Mouse (Mus musculus) lung, adult 18-20 months (tissue): ENCODE measurements at regions not wholly inside any gene's neighbourhood (a gene's known extent, or its start where the extent isn't known, plus 50 kb on each side); places are given as distances from the start of the nearest gene placed in this dataset.

ENCODE experiments used
- DNase-seq, 2 experiments: peaks; one replicate each; pipeline ENCODE4 v3.0.0; 2022; ENCODE audit warnings: mixed read lengths in 2 of 2

DNA sequence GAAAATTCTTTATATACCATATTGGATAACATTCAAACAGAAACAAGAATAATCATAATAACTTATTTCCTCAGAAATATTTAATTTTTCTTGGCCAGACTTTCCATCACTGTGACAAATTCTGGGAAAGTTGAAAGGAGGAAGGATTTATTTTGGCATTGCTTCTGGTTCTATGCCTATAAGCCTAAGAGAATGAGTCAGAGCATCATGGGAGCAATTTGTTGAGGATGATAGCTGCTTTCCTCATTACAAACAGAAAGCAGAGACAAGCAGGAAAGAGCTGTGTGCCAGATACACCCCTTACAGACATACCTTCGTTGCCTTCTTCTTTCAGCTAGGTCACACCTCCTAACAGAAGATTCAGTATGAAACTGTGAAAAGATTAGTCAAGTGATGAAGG is 115.3 kb downstream of the Rgs21 start:
- DNase-seq = no peak

DNA sequence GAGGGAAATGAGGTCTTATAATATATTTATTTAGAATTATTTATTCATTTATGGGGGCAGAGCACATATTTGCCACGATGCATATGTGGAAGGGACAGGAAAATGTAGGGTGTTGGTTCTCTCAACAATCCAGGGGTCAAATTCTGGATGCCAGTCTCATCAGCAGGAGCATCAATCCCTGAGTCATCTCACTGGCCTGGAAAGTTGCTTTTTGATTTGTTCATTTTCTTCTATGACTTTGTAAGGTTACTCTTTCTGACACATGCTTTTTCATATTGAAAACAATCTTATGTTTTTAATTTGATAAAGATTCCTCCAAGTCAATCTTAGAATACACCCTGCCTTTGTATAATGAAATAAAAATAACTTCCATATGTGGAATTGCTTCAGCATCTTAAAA is 115.7 kb downstream of the Rgs21 start:
- no peak for DNase-seq

DNA sequence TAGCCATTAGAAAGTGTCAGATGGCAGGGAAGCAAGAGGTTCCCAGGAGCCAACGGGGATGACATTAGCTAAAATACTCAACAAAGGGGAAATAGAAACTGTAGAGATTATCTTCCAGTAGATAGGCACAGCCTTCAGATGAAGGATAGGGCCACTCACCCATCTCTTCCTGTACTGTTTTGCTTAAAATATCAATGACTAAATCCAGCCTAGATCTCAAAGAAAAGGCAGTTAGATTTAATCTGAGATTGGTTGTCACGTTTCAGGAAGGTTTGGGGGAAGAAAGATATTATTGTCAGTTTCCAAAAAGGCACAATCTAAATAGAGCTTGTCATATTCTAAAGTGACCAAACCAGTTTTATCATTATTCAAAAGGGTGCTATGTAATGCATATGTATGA is 130.8 kb downstream of the Rgs21 start:
- no peak for DNase-seq

DNA sequence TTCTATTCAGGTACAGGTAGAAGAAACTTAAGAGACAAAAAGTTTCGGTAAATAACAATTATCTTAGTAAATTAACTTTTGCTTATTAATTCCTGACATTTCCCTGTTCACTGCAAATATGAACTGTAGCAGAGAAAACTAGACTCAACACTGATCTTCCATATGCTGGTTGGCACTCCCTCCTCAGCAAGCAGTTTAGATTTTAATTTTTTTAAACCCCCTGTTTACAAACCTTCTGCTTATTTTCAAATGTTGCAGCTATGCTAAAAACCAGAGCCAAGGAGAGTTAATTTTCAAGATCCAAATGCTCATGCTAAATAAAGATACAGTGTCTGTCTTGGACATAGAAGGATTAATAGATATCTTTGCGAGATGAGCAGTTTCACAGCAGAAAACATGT is 134.7 kb downstream of the Rgs21 start:
- DNase-seq = no peak

DNA sequence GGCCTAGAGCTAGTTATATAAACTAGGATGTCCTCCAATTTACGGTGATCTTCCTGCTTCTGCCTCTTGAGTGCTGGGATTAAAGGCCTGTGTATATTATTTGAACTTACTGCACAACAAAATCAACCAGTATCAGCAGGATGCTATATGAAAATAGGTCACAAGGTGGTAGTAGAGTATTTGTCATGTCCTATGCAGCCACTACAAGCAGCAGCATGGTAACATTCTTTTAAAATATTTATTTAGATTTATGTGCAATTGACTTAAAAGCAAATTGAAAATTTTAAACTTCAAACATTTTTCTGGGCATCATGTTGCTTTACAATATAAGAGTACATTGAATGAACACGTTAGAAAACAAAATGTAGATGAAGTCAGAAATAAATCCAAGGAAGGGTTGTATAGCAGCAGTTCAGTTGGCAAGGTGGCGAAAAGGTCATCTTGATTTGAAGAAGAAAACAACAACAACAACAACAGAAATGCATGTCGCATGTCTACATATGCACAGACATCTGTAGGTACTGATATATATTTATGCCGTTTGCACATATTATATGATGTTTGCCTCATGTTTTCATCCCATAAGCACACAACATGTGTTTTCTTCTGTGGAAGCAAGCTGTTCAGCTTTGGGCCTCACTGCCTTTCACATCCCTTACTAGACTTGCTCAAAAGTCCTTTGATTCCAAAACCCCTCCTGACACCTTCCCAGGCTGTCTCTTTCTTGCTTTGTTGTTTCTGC is 135.8 kb downstream of the Rgs21 start:
- DNase-seq = no peak

DNA sequence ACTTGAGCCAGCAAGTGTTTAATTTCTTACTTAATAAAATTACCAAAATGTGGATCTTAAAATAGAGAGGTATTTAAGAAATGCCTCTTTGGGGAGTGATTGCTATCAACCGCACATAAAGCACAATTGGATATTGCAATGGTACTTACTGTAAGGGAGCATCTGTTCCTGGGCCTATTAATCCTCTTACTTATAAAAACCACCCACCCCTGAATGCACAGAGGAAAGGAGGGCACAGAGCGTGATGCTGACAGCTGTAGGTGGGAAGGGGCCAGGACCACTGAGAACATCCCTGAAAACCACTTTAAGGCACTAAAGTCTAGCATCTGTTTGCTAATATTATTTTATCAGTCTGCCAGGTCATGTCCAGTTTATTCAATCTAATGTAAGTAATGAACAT is 146.1 kb downstream of the Rgs21 start:
- DNase-seq = no peak

DNA sequence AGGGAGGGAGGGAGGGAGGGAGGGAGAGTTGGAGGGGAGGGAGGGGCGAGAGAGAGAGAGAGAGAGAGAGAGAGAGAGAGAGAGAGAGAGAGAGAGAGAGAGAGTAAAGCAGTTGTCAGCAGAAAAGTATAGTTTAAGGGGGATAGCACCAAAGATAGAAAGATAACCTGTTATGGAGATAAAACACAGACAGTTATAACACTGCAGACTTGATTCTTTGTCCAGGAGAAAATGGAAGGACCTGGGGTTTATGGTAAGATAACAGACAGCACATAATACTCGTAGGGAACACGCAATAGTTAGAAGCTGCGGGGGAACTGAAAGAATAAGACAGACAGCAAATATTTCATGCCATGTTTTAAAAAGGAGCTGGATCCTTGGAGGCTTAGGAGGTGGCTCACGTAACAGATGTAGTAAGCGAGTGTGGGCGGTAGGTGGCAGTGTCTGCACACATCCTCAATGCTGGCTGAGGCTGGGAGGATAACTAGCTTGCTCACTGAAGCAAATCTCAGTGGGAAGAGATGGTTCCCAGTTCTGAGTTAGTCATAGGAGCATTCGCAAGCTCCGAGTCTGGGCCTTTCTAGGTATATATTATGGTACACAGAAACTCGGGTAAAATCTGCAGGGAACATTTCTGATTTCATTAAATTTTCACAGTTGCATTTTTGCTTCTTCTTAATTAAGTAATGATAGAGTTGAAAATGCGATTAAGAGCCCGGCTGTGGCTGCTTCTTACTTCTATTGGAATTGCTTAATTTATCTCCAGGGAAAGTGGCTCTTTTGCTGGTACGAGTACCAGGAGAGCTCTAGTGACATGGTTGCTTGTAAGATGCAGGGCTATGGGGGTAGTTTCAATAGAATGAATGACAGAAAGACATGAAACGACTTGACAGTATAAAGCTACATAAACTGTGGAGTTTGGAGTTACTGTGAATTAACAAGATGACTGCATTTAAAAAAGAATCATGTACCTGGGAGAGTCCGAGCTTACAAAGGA is 157.6 kb upstream of the Rgs1 start:
- peak; percentile 48 for DNase-seq

DNA sequence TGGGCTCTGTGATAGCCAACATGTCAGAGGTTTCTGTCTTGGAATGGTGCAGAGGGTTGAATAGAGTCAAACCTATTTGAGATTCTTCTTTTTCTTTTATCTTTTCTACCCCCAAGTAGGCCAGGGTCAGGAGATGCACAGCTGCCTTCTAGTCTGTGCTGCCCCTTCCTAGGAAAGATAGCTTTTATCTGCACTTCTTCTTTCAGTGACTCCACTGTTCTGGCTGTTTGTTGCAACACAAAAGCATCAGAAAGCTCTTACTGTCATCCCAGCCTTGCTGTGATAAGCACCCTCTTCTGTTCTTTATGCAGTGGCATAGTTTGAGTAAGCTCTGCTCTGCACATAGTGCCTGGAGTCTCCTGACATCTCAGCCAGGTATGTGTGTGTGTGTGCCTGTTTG is 156.7 kb upstream of the Rgs1 start:
- no peak for DNase-seq

DNA sequence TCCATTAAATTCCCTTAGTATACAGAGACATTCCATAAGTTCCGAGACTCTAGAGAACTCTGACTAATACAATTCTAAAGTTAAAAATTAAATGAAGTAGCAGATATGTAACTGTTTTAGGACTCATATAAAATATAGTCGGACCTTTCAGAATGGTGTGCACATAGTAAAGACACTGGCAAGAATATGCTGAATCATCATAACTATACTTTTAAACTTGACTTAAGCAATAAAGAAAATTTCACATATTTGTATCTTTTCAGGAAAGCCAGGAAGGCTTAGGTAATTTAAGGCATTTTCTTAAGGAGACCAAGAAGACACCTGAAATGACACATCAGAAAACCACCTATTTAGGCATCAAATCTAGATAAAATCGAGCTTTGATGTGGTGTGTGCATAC is 156.0 kb upstream of the Rgs1 start:
- no peak for DNase-seq

DNA sequence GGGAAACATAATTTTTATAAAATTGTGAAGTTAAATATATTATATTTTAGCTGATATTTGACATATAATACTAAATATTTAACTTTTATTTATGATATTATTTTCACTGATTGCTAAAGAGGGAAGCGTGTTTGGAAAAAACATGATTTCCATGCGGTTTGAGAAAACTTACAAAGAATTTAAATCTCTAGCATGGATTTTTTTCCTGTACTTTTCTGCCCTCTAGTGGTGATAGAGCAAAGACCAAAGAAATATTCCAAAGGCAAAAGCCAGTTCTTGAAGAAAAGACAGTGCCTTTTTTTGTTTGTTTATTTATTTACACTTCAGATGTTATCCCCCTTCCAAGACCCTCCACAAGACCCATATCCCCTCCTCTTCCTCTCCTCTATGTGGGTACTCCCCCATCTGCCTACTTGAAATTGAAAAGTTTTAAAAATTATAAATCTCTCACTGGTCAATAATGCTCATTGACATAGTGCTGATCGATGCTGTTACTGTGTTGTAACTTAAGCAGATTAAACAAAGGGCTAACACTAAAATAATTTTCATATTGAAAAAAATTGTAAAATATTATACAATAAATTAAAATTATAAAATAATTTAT is 131.1 kb upstream of the Rgs1 start:
- DNase-seq = no peak

DNA sequence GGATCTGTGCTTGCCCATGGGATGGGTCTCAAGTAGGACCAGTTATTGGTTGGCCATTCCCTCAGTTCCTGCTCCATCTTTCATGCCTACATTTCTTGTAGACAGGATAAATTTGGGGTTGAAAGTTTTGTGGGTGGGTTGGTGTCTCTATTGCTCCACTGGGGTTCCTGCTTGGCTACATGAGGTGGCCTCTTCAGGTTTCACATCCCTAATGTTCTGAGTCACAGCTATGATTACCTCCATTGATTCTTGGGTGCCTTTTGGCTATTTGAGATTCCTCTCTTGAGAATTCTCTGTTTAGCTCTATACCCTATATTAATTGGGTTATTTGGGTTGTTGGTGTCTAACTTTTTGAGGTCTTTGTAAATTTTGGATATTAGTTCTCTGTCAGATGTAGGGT is 125.1 kb upstream of the Rgs1 start:
- DNase-seq = no peak

DNA sequence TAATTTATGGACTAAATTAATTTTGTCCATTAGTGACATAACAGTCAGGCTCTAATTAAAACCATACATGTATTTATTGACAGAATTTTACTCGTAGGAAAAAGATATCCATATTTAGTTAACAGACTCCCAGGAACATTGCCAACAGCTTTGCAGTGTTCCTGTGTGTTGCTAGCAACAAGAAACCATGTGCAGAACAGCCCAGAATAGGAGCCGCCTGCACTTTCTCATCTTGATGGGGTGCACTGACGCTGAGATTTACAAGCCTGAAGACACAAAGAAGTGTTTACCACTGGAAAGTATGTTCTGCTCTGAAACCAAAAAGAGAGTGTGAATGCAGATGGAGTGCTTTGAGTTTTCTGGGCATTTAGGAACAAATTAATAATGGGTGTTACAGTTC is 118.5 kb upstream of the Rgs1 start:
- no peak for DNase-seq

DNA sequence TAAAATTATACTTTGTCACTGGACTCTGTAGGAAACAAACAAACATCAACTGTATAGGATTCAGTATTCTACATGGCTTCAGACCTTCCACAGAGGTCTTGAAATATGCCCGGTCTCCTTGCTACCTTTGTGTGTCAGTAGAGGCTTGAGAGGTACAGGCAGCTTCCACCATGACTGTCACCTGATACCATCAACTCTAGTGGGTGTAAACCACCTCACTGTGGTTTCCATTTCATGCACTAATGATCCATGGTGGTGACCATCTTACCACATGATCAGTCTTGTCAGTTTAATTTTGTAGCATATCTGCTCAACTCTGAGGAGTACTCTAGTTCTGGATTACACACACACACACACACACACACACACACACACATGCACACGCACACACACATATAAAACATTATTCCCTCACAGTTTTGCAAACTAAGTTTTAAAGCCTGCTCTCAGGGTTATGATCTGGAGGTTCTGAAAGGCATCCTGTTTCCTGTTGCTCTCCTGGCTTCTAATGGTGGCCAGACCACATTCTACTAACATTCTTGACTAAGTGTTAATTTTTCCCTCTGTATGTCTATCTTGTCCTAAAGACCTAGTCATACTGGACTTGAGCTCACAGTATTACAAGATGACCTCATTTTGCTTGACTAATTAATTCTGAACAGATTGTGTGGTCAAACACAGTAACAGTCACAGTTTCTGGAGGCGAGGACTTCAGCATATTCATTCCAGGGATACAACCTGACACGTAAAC is 106.7 kb upstream of the Rgs1 start:
- DNase-seq = no peak

DNA sequence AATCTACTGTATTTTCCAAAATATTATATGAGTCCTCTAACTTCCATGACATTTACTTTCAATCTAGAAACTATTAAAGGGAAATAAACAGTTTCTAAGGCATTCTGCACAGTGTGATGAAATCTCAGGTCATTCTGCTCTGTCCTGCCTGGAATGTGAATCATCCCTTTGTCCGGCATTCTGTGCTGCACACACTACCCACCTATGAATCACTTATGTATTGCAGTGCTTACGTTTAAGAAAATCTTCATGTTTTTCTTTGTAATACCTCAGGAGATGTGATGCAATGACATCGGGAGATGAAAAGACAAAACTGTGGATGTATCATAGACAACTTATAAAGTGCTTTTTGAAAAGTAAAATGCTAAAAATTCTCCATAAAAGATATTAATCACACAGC is 106.0 kb upstream of the Rgs1 start:
- no peak for DNase-seq

DNA sequence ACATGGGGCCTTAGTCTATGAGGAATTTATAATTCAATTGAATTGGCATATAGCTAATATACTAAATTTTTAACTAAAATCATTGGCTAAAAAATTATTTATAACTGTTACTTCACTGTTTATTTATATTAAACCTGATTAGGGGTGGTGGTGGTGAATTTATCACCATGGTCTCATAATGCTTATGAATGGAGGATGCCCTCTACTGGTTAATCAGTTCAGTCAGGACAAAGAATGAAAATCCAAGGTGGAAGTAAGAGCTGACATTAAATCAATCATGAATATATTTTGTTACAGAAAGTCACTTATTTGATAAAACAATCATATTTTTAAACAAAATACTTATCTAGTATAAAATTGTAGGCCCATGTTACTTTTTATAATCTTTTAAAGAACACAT is 104.3 kb upstream of the Rgs1 start:
- no peak for DNase-seq

DNA sequence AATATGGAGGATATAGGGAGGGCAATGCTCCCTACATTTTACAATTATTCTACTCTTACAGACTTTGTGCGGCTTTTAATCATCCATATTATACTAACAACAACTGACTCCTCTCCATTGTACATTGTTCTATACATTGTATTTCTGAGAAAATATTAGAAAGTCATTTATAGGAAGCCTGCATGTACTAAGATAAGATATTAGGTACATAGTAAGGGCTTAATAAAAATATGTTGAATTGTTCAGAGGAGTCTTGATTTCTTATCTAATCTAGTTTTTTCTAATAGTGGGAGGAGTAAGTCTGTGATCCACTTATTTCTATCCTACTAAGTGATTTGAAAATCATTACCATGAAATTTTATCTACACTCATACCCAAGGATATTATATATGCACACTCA is 94.8 kb upstream of the Rgs1 start:
- DNase-seq = no peak

DNA sequence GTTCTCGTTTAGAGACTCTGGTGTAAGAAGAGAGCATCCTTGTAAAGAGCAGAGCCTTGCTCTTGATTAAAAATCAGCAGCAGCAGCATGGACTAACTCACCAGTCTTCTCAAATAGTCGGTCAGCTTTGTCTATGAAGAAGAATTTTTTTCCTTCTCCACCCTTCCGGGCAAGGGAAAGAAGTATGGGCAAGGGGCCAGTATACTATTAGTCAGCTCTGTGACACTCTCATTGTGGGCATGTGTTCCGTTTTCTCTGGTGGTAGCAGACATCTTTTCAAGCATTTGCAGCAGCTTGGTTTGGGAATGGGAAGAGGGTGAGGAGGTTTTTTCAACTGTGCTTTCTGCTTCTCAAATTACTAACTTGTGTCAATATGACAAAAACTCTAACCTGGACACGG is 94.3 kb upstream of the Rgs1 start:
- peak; percentile 9 to 18 for DNase-seq

DNA sequence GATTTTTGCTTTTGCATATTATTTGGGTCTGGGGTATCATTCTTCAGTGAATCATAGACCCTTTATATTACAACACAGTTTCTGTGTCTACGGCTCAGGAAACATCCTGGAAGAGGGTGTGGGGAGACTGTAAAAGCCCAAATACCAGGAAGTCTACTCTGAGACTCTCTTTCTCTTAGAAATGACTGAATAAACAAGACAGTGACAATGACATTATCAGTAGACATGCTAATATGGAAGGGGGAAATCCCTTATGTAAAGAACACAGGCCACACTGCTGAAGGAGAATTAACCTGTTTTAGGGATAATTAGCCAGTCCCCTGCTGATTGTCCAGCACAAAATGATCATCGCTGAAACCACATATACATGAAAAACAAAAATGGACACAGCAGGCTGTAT is 88.5 kb upstream of the Rgs1 start:
- no peak for DNase-seq

DNA sequence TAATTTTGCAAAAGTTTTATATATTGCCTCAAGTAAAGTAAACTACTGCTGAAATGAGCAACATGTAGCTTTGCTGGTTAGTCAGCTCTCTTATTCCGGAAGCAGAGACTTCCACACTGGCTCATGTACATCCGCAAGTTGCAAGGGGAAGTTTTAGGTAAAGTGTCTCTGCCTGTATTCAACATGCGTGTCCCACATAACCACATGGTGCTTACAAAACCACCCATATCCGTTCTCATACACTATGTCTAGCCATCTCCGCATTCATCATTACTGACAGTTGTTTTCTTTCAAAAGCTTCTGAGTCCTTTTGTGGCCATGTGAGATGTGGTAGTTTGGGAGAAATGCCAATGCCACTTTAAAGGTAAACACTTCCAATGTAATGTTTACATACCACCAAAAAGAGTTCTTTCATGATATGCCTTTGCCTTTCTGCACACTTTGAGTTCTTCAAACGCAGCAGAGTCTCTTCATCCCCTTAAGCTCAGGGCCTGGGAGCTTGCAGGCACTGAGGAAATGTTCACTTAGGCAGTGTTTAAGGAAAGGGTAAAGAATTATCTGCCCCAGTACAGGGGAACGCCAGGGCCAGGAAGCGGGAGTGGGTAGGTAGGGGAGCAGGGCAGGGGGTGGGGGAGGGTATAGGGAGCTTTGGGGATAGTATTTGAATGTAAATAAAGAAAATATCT is 81.5 kb upstream of the Rgs1 start:
- DNase-seq = peak; percentile 11 to 30

DNA sequence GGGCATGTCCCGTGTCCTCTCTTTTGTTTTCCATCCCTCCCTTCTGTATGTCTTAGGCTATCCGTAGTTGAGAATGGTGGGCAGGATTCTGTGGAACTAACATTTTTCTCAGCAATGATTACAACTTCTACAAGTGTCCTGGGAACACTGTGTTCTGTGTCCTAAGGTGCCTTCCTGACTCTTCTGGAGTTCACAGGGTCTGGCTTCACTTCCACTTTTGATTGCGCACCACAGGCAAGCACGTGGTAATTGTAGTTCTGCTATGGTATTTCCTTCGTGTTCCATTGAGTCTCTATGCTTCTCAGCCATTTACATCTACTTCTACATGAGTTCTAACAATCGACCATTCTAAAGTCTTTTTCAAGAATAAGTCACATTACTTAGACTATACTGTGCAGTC is 70.4 kb upstream of the Rgs1 start:
- DNase-seq = peak; percentile 20 to 21

DNA sequence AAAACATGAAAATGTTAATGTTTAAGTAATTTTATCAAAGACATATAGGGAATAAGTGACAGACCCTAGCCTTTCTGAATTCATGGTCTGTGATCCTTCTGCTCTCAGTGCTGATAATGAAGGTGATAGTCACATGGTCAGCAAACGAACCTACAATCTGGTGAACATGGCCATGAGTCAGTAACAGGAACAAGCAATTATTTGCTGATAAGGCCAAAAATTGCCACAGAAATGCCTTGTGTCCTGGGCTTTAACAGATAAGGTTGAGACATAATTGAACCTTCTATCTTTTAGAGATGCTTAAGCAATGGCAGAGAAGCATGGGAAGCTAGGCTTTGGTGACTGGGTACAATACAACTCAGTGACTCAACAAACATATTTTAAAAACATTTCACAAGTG is 69.2 kb upstream of the Rgs1 start:
- no peak for DNase-seq

DNA sequence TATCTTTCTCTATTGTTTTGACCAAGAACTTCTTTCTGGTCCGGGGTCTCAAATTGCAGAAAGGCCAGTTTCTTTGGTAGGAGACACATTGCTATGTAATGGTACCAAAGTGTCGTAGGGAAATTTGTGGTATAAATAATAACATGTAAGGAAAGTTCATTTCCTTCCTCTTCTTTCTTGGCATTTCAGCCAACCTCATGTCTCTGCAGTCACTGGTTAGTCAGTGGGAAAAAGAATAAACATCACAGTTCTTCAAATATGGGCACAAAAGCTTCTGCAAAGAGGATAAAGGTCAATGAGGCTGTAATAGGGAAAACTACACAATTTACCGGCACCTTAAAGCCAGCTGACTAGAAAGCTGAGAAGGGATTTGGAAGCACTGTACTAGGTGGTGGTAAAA is 68.5 kb upstream of the Rgs1 start:
- no peak for DNase-seq
